Mouse (Mus musculus) macrophage (primary cell): ENCODE measurements at regions not wholly inside any gene's neighbourhood (a gene's known extent, or its start where the extent isn't known, plus 50 kb on each side); places are given as distances from the start of the nearest gene placed in this dataset.
"Not testable (repeated sequence)": the region's sequence is repeated elsewhere in the genome, so short reads cannot be mapped to it uniquely, and the experiment has no call there.

Source experiments
- H3K27ac ChIP-seq: fragments of 350-480 bp; formaldehyde crosslinking; 2 replicates; pipeline ENCODE4 v1.9.0; 2021
- H3K36me3 ChIP-seq: fragments of 350-480 bp; formaldehyde crosslinking; 2 replicates; pipeline ENCODE4 v1.9.0; 2021; ENCODE audit errors: inconsistent target
- H3K4me3 ChIP-seq: fragments of 350-480 bp; formaldehyde crosslinking; 2 replicates; pipeline ENCODE4 v1.9.0; 2021; ENCODE audit errors: inconsistent target
- H3K79me2 ChIP-seq: fragments of 350-480 bp; formaldehyde crosslinking; 2 replicates; pipeline ENCODE4 v1.9.0; 2021; ENCODE audit errors: inconsistent target
- WGBS: methylation state at CpG from one replicate; pipeline ENCODE4 v1.1.7; 2026; ENCODE audit warnings: inconsistent platforms; ENCODE audit not compliant: missing documents; 5-methylcytosine and 5-hydroxymethylcytosine counted together

- no peak overlapping the region for H3K27ac ChIP-seq
- 92% methylated on average over 6 of the region's 6 CpGs for WGBS
- no peaks in the 10 kb centered on the region for H3K79me2 ChIP-seq
- H3K36me3 ChIP-seq: no peaks in the 10 kb centered on the region
- H3K4me3 ChIP-seq: no peak overlapping the region
Measured at GRCm38 (mm10) chr11:8773862-8774261, 109.5 kb upstream of the Tns3 start.

GRCm38 (mm10) chr11:8773260-8773659 is 108.9 kb upstream of the Tns3 start:
- WGBS: 79% methylated on average over 11 of the region's 11 CpGs
- no peak overlapping the region for H3K4me3 ChIP-seq
- H3K36me3 ChIP-seq: no peaks in the 10 kb centered on the region
- no peaks in the 10 kb centered on the region for H3K79me2 ChIP-seq
- no peak overlapping the region for H3K27ac ChIP-seq

- WGBS: 98% methylated on average over 5 of the region's 5 CpGs
- Histone ChIP-seq H3K79me2 (no peaks in the 10 kb centered on the region), H3K4me3 (no peak overlapping the region), H3K27ac (no peak overlapping the region), H3K36me3 (no peaks in the 10 kb centered on the region)
Measured at GRCm38 (mm10) chr11:8772541-8772940, 108.2 kb upstream of the Tns3 start.

- H3K79me2 ChIP-seq, H3K27ac ChIP-seq, H3K4me3 ChIP-seq, H3K36me3 ChIP-seq: not testable (repeated sequence)
- whole genome bisulfite sequencing: 92% methylated on average over 1 of the region's 1 CpGs
Measured at GRCm38 (mm10) chr11:8768706-8769105, 104.4 kb upstream of the Tns3 start.

GRCm38 (mm10) chr11:8765541-8765885 is 101.2 kb upstream of the Tns3 start:
- no peaks in the 10 kb centered on the region for H3K36me3 ChIP-seq
- WGBS: 88% methylated on average over 1 of the region's 1 CpGs

GRCm38 (mm10) chr11:8764861-8765540 is 100.7 kb upstream of the Tns3 start:
- WGBS: 97% methylated on average over 2 of the region's 2 CpGs
- no peak overlapping the region for H3K4me3 ChIP-seq
- no peak overlapping the region for H3K27ac ChIP-seq
- no peaks in the 10 kb centered on the region for H3K36me3 ChIP-seq
- H3K79me2 ChIP-seq: no peaks in the 10 kb centered on the region

More at GRCm38 (mm10) chr11:8765541-8765885, 101.2 kb upstream of the Tns3 start:
- Histone ChIP-seq H3K27ac (no peak overlapping the region), H3K79me2 (no peaks in the 10 kb centered on the region), H3K4me3 (no peak overlapping the region)

- Histone ChIP-seq H3K27ac (no peak overlapping the region), H3K36me3 (no peaks in the 10 kb centered on the region), H3K4me3 (no peak overlapping the region), H3K79me2 (no peaks in the 10 kb centered on the region)
- WGBS: 95% methylated on average over 7 of the region's 7 CpGs
Measured at GRCm38 (mm10) chr11:8763448-8763847, 99.1 kb upstream of the Tns3 start.

GRCm38 (mm10) chr11:8762133-8762532 is 97.8 kb upstream of the Tns3 start:
- WGBS: 11% methylated on average over 2 of the region's 2 CpGs
- Histone ChIP-seq H3K79me2 (no peaks in the 10 kb centered on the region), H3K36me3 (no peaks in the 10 kb centered on the region), H3K27ac (peak overlapping the region; percentile 29), H3K4me3 (no peak overlapping the region)

GRCm38 (mm10) chr11:8761626-8762025 is 97.3 kb upstream of the Tns3 start:
- Histone ChIP-seq H3K4me3 (no peak overlapping the region), H3K36me3 (no peaks in the 10 kb centered on the region), H3K27ac (peak overlapping the region; percentile 29), H3K79me2 (no peaks in the 10 kb centered on the region)

- H3K4me3 ChIP-seq: no peak overlapping the region
- peak overlapping the region; percentile 84 for H3K27ac ChIP-seq
- H3K79me2 ChIP-seq: no peaks in the 10 kb centered on the region
- no peaks in the 10 kb centered on the region for H3K36me3 ChIP-seq
- WGBS: 25% methylated on average over 1 of the region's 1 CpGs
Measured at GRCm38 (mm10) chr11:8759858-8760257, 95.5 kb upstream of the Tns3 start.

GRCm38 (mm10) chr11:8754508-8754907 is 90.2 kb upstream of the Tns3 start:
- not testable (repeated sequence) for H3K4me3 ChIP-seq, H3K36me3 ChIP-seq, H3K79me2 ChIP-seq, H3K27ac ChIP-seq
- WGBS: 92% methylated on average over 2 of the region's 2 CpGs

- H3K36me3 ChIP-seq, H3K27ac ChIP-seq: not testable (repeated sequence)
- WGBS: 89% methylated on average over 3 of the region's 3 CpGs
Measured at GRCm38 (mm10) chr11:8735784-8736183, 71.4 kb upstream of the Tns3 start.

GRCm38 (mm10) chr11:8727007-8727406 is 62.7 kb upstream of the Tns3 start:
- Histone ChIP-seq H3K27ac (no peak overlapping the region), H3K4me3 (no peak overlapping the region), H3K79me2 (no peaks in the 10 kb centered on the region), H3K36me3 (no peaks in the 10 kb centered on the region)
- WGBS: 97% methylated on average over 5 of the region's 5 CpGs

More at GRCm38 (mm10) chr11:8735784-8736183, 71.4 kb upstream of the Tns3 start:
- H3K79me2 ChIP-seq, H3K4me3 ChIP-seq: not testable (repeated sequence)

GRCm38 (mm10) chr11:8725505-8725904 is 61.2 kb upstream of the Tns3 start:
- WGBS: 81% methylated on average over 3 of the region's 4 CpGs
- H3K4me3 ChIP-seq: no peak overlapping the region

GRCm38 (mm10) chr11:8723102-8723640 is 58.8 kb upstream of the Tns3 start:
- Histone ChIP-seq H3K4me3 (no peak overlapping the region), H3K79me2 (no peaks in the 10 kb centered on the region), H3K27ac (no peak overlapping the region), H3K36me3 (no peaks in the 10 kb centered on the region)
- WGBS: 96% methylated on average over 5 of the region's 5 CpGs

More at GRCm38 (mm10) chr11:8725505-8725904, 61.2 kb upstream of the Tns3 start:
- H3K79me2 ChIP-seq: no peaks in the 10 kb centered on the region
- H3K36me3 ChIP-seq: no peaks in the 10 kb centered on the region
- H3K27ac ChIP-seq: no peak overlapping the region
